ENCODE assay signal across 29 mouse cellular contexts in genomic region chr5:4019377-4019776, GRCm38 (mm10).
DNase-seq lines count a peak whose midpoint lies in the region; ATAC-seq and TF ChIP-seq lines count a peak whose summit lies in the region.
"Had no signal": no experiment of that assay in that cellular context is flagged by ENCODE, and none has a peak within 500 bp of the region (broad histone marks: within the 10 kb centered on the region; RNA-seq: fewer than 3 reads in every experiment).

No protein-coding gene starts in this region.

- no peak for TF ChIP-seq EP300 in stomach, postnatal 0 days (optimal IDR thresholded peaks at IDR 0.05)

- no peak for TF ChIP-seq CTCF in liver, adult 2 months (IDR thresholded peaks at IDR 0.05; ENCODE audit: low read depth, low read length)
- TF ChIP-seq CTCF in intestine, postnatal 0 days (IDR thresholded peaks at IDR 0.05; ENCODE audit: low read depth), result no peak
- no peak for TF ChIP-seq CTCF in stomach, postnatal 0 days (IDR thresholded peaks at IDR 0.05; ENCODE audit: low read depth)

- peaks cover 8% of the 10 kb centered on the region for H3K36me3 ChIP-seq in liver, adult 2 months (ENCODE audit: control insufficient read depth, insufficient read depth, low read length)
- peaks cover 6% of the 10 kb centered on the region; the same call in 1 of the 2 replicates for H3K36me3 ChIP-seq in liver, embryonic 11.5 days (ENCODE audit: control insufficient read depth, insufficient read depth, low read length)
- peaks cover 9% of the 10 kb centered on the region; the same call in 1 of the 2 replicates for H3K36me3 ChIP-seq in intestine, postnatal 0 days (ENCODE audit: control insufficient read depth, insufficient read depth)
- H3K36me3 ChIP-seq in stomach, postnatal 0 days (ENCODE audit: control insufficient read depth, insufficient read depth, low read length), result 0 out of 2 replicates have a peak, but pooled peaks cover 5% of the 10 kb centered on the region
- H3K36me3 ChIP-seq: heart, embryonic 15.5 days had no signal

- H3K4me3 ChIP-seq in liver, adult 2 months (ENCODE audit: insufficient read depth, low read depth, low read length), result no peak overlapping the region
- no peak overlapping the region for H3K4me3 ChIP-seq in liver, embryonic 11.5 days (ENCODE audit: low read depth, low read length)
- H3K4me3 ChIP-seq in intestine, postnatal 0 days (ENCODE audit: low read depth, low read length), result no peak overlapping the region
- H3K4me3 ChIP-seq in stomach, postnatal 0 days (ENCODE audit: low read depth, low read length), result no peak overlapping the region
- H3K4me3 ChIP-seq: embryonic facial prominence, embryonic 13.5 days; erythroblast, embryonic 14.5 days; forebrain, embryonic 13.5 days; gastrocnemius, adult 2 months; heart, embryonic 15.5 days; hindbrain, embryonic 13.5 days; layer of hippocampus, adult 2 months; limb, embryonic 12.5 days; liver, embryonic 15.5 days; midbrain, embryonic 10.5 days had no signal

- WGBS in liver, adult 2 months, result 41% methylated on average over 4 of the region's 4 CpGs
- WGBS in liver, embryonic 11.5 days, result 94% methylated on average over 4 of the region's 4 CpGs
- 47% methylated on average over 4 of the region's 4 CpGs for whole genome bisulfite sequencing in intestine, postnatal 0 days
- WGBS in stomach, postnatal 0 days, result 75% methylated on average over 4 of the region's 4 CpGs

- TF ChIP-seq POLR2A in liver, adult 2 months (IDR thresholded peaks at IDR 0.05; ENCODE audit: extremely low read depth, insufficient read depth, low read length), result no peak

- H3K9ac ChIP-seq in liver, adult 2 months (ENCODE audit: low read depth, low read length), result no peak overlapping the region
- no peak overlapping the region for H3K9ac ChIP-seq in liver, embryonic 11.5 days (ENCODE audit: low read depth, low read length)
- no peak overlapping the region for H3K9ac ChIP-seq in intestine, postnatal 0 days (ENCODE audit: low read depth, low read length)
- no peak overlapping the region for H3K9ac ChIP-seq in stomach, postnatal 0 days (ENCODE audit: low read length)
- H3K9ac ChIP-seq: embryonic facial prominence, embryonic 13.5 days; forebrain, embryonic 13.5 days; heart, embryonic 15.5 days; hindbrain, embryonic 13.5 days; limb, embryonic 12.5 days; liver, embryonic 15.5 days had no signal

- no peaks in the 10 kb centered on the region for H3K9me3 ChIP-seq in liver, embryonic 11.5 days (ENCODE audit: control insufficient read depth, low read length)
- no peaks in the 10 kb centered on the region for H3K9me3 ChIP-seq in intestine, postnatal 0 days (ENCODE audit: control insufficient read depth)
- no peaks in the 10 kb centered on the region for H3K9me3 ChIP-seq in stomach, postnatal 0 days (ENCODE audit: control insufficient read depth, low read length)
- H3K9me3 ChIP-seq: embryonic facial prominence, embryonic 13.5 days; forebrain, embryonic 13.5 days; heart, embryonic 15.5 days; hindbrain, embryonic 13.5 days; limb, embryonic 12.5 days; liver, embryonic 15.5 days; midbrain, embryonic 10.5 days had no signal

- peaks cover 3% of the 10 kb centered on the region; the same call in 1 of the 2 replicates for H3K4me1 ChIP-seq in liver, adult 2 months (ENCODE audit: control insufficient read depth, insufficient read depth, low read length)
- no peaks in the 10 kb centered on the region for H3K4me1 ChIP-seq in liver, embryonic 11.5 days (replicated peaks; ENCODE audit: control insufficient read depth, insufficient read depth, low read length)
- H3K4me1 ChIP-seq in intestine, postnatal 0 days (replicated peaks; ENCODE audit: control insufficient read depth, insufficient read depth, low read length), result peaks cover 14% of the 10 kb centered on the region; the same call in 1 of the 2 replicates
- H3K4me1 ChIP-seq in stomach, postnatal 0 days (replicated peaks; ENCODE audit: control insufficient read depth, insufficient read depth), result no peaks in the 10 kb centered on the region
- H3K4me1 ChIP-seq: forebrain, embryonic 13.5 days; hindbrain, embryonic 13.5 days; liver, embryonic 15.5 days; midbrain, embryonic 10.5 days had no signal

- H3K4me2 ChIP-seq in liver, embryonic 11.5 days, result no peak overlapping the region
- H3K4me2 ChIP-seq in intestine, postnatal 0 days (replicated peaks; ENCODE audit: low read depth), result peak overlapping the region; percentile 24
- no peak overlapping the region for H3K4me2 ChIP-seq in stomach, postnatal 0 days (replicated peaks; ENCODE audit: low read depth)
- H3K4me2 ChIP-seq: embryonic facial prominence, embryonic 13.5 days; forebrain, embryonic 13.5 days; heart, embryonic 15.5 days; hindbrain, embryonic 13.5 days; limb, embryonic 12.5 days; liver, embryonic 15.5 days had no signal

- no peaks in the 10 kb centered on the region for H3K79me2 ChIP-seq in liver, adult 2 months (ENCODE audit: control insufficient read depth, insufficient read depth, low read length)

- H3K27ac ChIP-seq in liver, adult 2 months (replicated peaks; ENCODE audit: insufficient read depth, low read depth, low read length), result 0 out of 2 replicates have a peak overlapping the region, but pooled peaks have one; percentile 40
- no peak overlapping the region for H3K27ac ChIP-seq in liver, embryonic 11.5 days (ENCODE audit: low read depth, low read length)
- H3K27ac ChIP-seq in intestine, postnatal 0 days (ENCODE audit: low read depth, low read length), result peak overlapping the region; percentile 76
- peak overlapping the region; percentile 63; the same call in 1 of the 2 replicates for H3K27ac ChIP-seq in stomach, postnatal 0 days (replicated peaks)
- H3K27ac ChIP-seq: embryonic facial prominence, embryonic 13.5 days; forebrain, embryonic 13.5 days; gastrocnemius, adult 2 months; heart, embryonic 15.5 days; hindbrain, embryonic 13.5 days; layer of hippocampus, adult 2 months; limb, embryonic 12.5 days; liver, embryonic 15.5 days; macrophage; midbrain, embryonic 10.5 days had no signal

- DNase-seq in liver, adult 2 months (ENCODE audit: extremely low read depth, low read depth, low spot score), result peak; percentile 85
- DNase-seq in liver, embryonic 11.5 days (ENCODE audit: low spot score), result no peak
- peak; percentile 20 for DNase-seq in kidney, postnatal 10 days
- DNase-seq in stomach, postnatal 0 days (ENCODE audit: low spot score), result peak; percentile 36
- no peak for DNase-seq in urinary bladder, postnatal 25 days (ENCODE audit: low spot score)
- DNase-seq: adrenal gland, postnatal 14 days; cerebellum, adult 8-10 months; cerebellum, postnatal 36 days; embryo, embryonic 11 days; gastrocnemius, adult 2 months; heart, postnatal 36 days; right cerebral cortex, postnatal 14 days; thymus, adult 2 months; thymus, postnatal 4 days had no signal

- no peaks in the 10 kb centered on the region for H3K27me3 ChIP-seq in liver, adult 2 months (ENCODE audit: control insufficient read depth, insufficient read depth, low read length)
- no peaks in the 10 kb centered on the region for H3K27me3 ChIP-seq in liver, embryonic 11.5 days (replicated peaks; ENCODE audit: control insufficient read depth, insufficient read depth, low read length)
- H3K27me3 ChIP-seq in intestine, postnatal 0 days (replicated peaks; ENCODE audit: control insufficient read depth, insufficient read depth, low read length), result no peaks in the 10 kb centered on the region
- H3K27me3 ChIP-seq in stomach, postnatal 0 days (ENCODE audit: control insufficient read depth, insufficient read depth, low read length), result no peaks in the 10 kb centered on the region
- H3K27me3 ChIP-seq: embryonic facial prominence, embryonic 13.5 days; forebrain, embryonic 13.5 days; heart, embryonic 15.5 days; hindbrain, embryonic 13.5 days; limb, embryonic 12.5 days; liver, embryonic 15.5 days had no signal

- ATAC-seq in liver, embryonic 11.5 days (replicated peaks; ENCODE audit: low FRiP score), result no peak
- ATAC-seq in intestine, postnatal 0 days, result peak; percentile 78
- peak; percentile 92 for ATAC-seq in stomach, postnatal 0 days (ENCODE audit: low FRiP score, low TSS enrichment)
- no peak for ATAC-seq in frontal cortex, adult (ENCODE audit: low TSS enrichment)
- ATAC-seq: CD4-positive, CD25-positive, alpha-beta regulatory T cell, adult 4 months; forebrain, embryonic 13.5 days; inflammation-experienced regulatory T-cells, adult 6 months; lung, postnatal 0 days had no signal

Comparison
In these comparisons a context has a peak if more than half of its experiments do, and no peak if none do; other contexts are left out.
1. DNase-seq: peak in liver, adult 2 months (single experiment), kidney, postnatal 10 days (single experiment) and stomach, postnatal 0 days (single experiment); none in liver, embryonic 11.5 days (single experiment) and urinary bladder, postnatal 25 days (single experiment).
2. ATAC-seq: peak in intestine, postnatal 0 days (single experiment) and stomach, postnatal 0 days (single experiment); none in liver, embryonic 11.5 days (single experiment) and frontal cortex, adult (single experiment).